Mouse (Mus musculus) midbrain, embryonic 10.5 days (tissue): Measurements from ENCODE around the gene Gulp1. TPM values are rescaled to one million over a fixed set of nuclear protein-coding genes. Genes with fewer than 3 reads are reported as not detected.
A peak's percentile ranks its signal among the peaks of the same experiment; 100 is the strongest.

ENCODE experiments used
- DNase-seq: peaks from one replicate; pipeline ENCODE4 v3.0.0-alpha.2; 2017; ENCODE audit warnings: low spot score
- H3K27ac ChIP-seq: fragments of 300-500 bp; sonication (generic); replicated peaks from 2 replicates; pipeline ENCODE4 v1.5.1; 2016; ENCODE audit warnings: mild to moderate bottlenecking
- H3K27me3 ChIP-seq: fragments of 300-500 bp; sonication (generic); 2 replicates; pipeline ENCODE4 v1.6.1; 2016; ENCODE audit warnings: low read depth, mild to moderate bottlenecking; ENCODE audit not compliant: poor library complexity, severe bottlenecking
- H3K36me3 ChIP-seq: fragments of 300-500 bp; sonication (generic); 2 replicates; pipeline ENCODE4 v1.6.1; 2016; ENCODE audit warnings: mild to moderate bottlenecking, moderate library complexity
- H3K4me1 ChIP-seq: fragments of 300-500 bp; sonication (generic); 2 replicates; pipeline ENCODE4 v1.6.1; 2016
- H3K4me3 ChIP-seq: fragments of 300-500 bp; sonication (generic); 2 replicates; pipeline ENCODE4 v1.5.1; 2016; ENCODE audit warnings: mild to moderate bottlenecking, moderate library complexity
- H3K9me3 ChIP-seq: fragments of 300-500 bp; sonication (generic); replicated peaks from 2 replicates; pipeline ENCODE4 v1.6.1; 2016; ENCODE audit warnings: mild to moderate bottlenecking
- WGBS: fragments of 180-500 bp; shearing (Covaris S2); methylation state at CpG from one replicate; pipeline ENCODE4 v1.1.7; 2016; 5-methylcytosine and 5-hydroxymethylcytosine counted together
- polyA plus RNA-seq: library from polyadenylated mRNA; unstranded; fragments of >200 nt; fragmentation: Nextera tagmentation; extraction: Ambion mirVana; gene quantifications from 2 replicates; pipeline ENCODE4 v1.2.1, GENCODE M21; 2016

Gulp1 gene
- polyA plus RNA-seq, 1 experiment from 2014 or later: 26.0 TPM

GRCm38 (mm10) chr1:44598312-44598711 is 47.0 kb downstream of the Gulp1 start:
- no peak for DNase-seq
- 93% methylated on average over 2 of the region's 2 CpGs for WGBS
- Histone ChIP-seq H3K4me1 (0 out of 2 replicates have a peak, but pooled peaks cover 6% of the 10 kb centered on the region), H3K27ac (no peak overlapping the region), H3K36me3 (no peaks in the 10 kb centered on the region), H3K27me3 (no peaks in the 10 kb centered on the region), H3K4me3 (no peak overlapping the region), H3K9me3 (no peaks in the 10 kb centered on the region)

DNA sequence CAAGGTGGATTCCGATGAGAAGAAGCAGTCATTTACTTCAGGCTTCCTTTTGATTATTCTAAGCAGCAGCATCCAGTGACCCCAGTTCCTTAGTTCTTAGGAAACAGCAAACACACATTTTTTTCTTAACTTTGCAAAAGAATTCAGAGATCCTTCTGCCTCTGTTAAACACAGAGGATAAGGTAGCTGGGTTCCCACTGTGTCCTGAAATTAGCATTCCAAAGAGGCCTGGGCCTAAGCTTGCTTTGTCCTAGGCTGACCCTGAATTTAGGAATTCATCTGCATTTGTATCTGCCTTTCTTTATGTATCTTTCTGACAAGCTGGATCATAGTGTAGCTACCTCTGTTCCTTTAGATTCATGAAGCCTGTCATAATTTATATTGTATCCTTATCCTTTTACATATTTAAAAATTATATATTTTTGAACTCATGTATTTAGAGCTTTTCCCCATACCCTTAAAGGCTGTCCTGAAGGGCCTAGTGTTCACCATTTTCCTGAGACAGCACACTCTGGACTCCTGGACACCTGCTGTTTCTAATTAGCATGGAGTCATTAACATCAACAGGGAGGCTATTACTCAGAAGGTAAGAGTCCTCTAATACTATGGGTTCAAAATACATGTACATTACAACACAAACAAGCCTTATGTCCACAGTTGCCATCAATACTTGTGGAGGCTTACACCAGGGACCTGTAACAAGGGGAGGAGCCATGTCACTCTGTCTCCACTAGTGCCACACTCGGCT is 62.2 kb downstream of the Gulp1 start:
- no peak for DNase-seq
- 42% methylated on average over 2 of the region's 2 CpGs for WGBS
- H3K36me3 ChIP-seq: no peaks in the 10 kb centered on the region
- H3K4me3 ChIP-seq: no peak overlapping the region
- no peak overlapping the region for H3K27ac ChIP-seq
- no peaks in the 10 kb centered on the region for H3K27me3 ChIP-seq
- H3K9me3 ChIP-seq: peaks cover 7% of the 10 kb centered on the region; the same call in 1 of the 2 replicates
- H3K4me1 ChIP-seq: peaks cover 13% of the 10 kb centered on the region

- no peaks in the 10 kb centered on the region for H3K36me3 ChIP-seq
- H3K27ac ChIP-seq: no peak overlapping the region
- DNase-seq: no peak
- H3K4me1 ChIP-seq: peaks cover under 1% of the 10 kb centered on the region; the same call in 1 of the 2 replicates
- no peaks in the 10 kb centered on the region for H3K9me3 ChIP-seq
- no peak overlapping the region for H3K4me3 ChIP-seq
- no peaks in the 10 kb centered on the region for H3K27me3 ChIP-seq
- WGBS: 83% methylated on average over 2 of the region's 2 CpGs
Observed at GRCm38 (mm10) chr1:44618751-44619150, 67.4 kb downstream of the Gulp1 start.

GRCm38 (mm10) chr1:44634481-44634880 is 83.2 kb downstream of the Gulp1 start:
- no peak for DNase-seq
- Histone ChIP-seq H3K36me3 (no peaks in the 10 kb centered on the region), H3K9me3 (no peaks in the 10 kb centered on the region), H3K4me1 (peaks cover 7% of the 10 kb centered on the region), H3K4me3 (no peak overlapping the region), H3K27ac (no peak overlapping the region), H3K27me3 (no peaks in the 10 kb centered on the region)
- WGBS: 60% methylated on average over 4 of the region's 4 CpGs

DNA sequence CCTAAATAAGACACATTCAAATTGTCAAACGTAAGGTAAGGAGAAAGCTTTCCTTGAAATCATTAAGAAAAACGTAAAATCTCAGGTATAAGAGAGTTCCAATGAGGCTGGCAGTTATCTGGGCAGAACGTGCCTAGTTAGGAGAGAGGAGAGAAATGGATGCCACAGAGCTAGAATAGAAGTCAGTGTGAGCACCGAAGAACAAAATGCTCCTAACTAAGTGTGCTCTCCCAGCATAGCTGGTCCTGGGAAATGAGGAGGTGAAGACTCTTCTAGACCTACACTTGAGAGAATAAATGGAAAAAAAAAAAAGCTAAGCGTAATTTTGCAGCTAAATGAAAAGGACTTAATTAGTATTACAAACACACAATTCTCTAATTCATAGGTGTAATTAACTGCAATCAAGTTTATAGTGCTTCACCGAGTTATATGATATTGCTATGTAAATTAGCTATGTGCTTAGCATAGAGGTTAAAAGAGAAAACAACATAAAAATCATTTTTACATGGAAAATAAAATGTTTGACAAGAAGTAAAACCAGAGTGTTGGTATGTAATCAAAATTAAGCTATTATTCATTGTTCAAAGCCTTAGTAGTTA is 94.5 kb downstream of the Gulp1 start:
- no peaks in the 10 kb centered on the region for H3K9me3 ChIP-seq
- H3K4me1 ChIP-seq: no peaks in the 10 kb centered on the region
- no peak overlapping the region for H3K4me3 ChIP-seq
- 89% methylated on average over 6 of the region's 6 CpGs for WGBS
- no peak for DNase-seq
- H3K27ac ChIP-seq: no peak overlapping the region
- no peaks in the 10 kb centered on the region for H3K27me3 ChIP-seq
- H3K36me3 ChIP-seq: no peaks in the 10 kb centered on the region

GRCm38 (mm10) chr1:44678974-44679373 is 127.7 kb downstream of the Gulp1 start:
- Histone ChIP-seq H3K27ac (no peak overlapping the region), H3K9me3 (no peaks in the 10 kb centered on the region), H3K4me3 (no peak overlapping the region), H3K36me3 (no peaks in the 10 kb centered on the region), H3K4me1 (peaks cover 16% of the 10 kb centered on the region), H3K27me3 (no peaks in the 10 kb centered on the region)
- WGBS: 79% methylated on average over 3 of the region's 3 CpGs
- DNase-seq: no peak

DNA sequence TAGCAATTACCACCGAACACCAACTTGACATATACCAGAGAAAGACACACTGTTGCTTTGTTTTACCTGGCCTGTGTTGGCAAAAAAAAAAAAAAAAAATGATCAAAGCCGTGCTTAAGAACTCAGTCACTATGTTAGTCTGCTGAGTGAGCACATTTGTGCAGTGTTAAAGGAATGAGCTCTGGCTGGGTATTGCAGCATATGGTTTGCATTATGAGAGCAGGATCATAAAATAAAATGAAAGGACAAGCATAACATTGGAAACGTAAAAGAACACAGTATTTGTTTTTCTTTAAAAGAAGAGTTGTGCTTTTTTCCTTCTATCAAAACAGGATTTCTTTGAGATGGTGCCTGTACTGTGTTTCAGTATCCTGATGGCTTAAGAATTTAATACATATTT is 128.1 kb downstream of the Gulp1 start:
- Histone ChIP-seq H3K36me3 (no peaks in the 10 kb centered on the region), H3K27ac (no peak overlapping the region), H3K4me1 (peaks cover 16% of the 10 kb centered on the region), H3K4me3 (no peak overlapping the region), H3K27me3 (no peaks in the 10 kb centered on the region), H3K9me3 (no peaks in the 10 kb centered on the region)
- 67% methylated on average over 3 of the region's 3 CpGs for WGBS
- DNase-seq: no peak

DNA sequence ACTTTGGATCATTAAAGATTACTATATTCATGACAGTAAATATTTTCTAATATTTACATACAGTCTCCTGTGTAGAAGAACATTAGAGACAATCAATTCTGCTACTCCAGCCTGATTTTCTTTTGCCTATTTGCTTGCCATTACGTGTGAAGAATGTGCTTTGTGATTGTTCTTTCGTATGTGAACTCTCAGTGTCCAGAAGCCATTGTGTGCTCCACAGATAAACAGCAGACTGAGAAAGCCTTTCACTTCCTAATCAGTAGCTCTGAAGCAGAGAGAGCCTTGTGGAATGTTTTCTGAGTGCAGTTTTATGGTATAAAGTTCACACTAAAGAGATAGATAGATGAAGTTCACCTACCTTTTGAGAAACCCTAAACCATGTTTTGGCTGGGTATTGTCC is 131.2 kb downstream of the Gulp1 start:
- DNase-seq: no peak
- Histone ChIP-seq H3K9me3 (no peaks in the 10 kb centered on the region), H3K4me1 (peaks cover 16% of the 10 kb centered on the region), H3K27ac (no peak overlapping the region), H3K27me3 (no peaks in the 10 kb centered on the region), H3K36me3 (no peaks in the 10 kb centered on the region), H3K4me3 (no peak overlapping the region)
- WGBS: 24% methylated on average over 2 of the region's 2 CpGs

DNA sequence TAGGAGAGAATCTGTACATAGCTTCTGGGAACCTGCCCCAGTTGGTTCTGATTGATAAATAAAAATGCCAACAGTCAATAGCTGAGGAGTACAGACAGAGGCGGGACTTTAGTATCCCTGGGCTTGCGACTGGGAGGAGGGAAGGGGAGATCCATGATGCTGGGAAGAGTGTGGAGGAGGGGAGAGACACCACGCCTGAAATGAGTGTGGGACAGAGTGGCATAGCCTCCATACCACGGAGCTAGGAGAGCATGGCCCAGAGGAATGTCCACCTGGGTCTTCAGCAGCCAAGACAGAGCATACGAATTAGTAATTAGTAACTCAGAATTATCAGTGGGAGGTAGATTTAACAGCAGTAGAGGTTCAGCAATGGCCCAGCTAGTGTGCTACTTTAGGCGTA is 132.4 kb downstream of the Gulp1 start:
- Histone ChIP-seq H3K27ac (no peak overlapping the region; the same call in 1 of the 2 replicates), H3K9me3 (no peaks in the 10 kb centered on the region), H3K27me3 (no peaks in the 10 kb centered on the region), H3K4me3 (no peak overlapping the region), H3K4me1 (peaks cover 16% of the 10 kb centered on the region), H3K36me3 (no peaks in the 10 kb centered on the region)
- no peak for DNase-seq
- 68% methylated on average over 6 of the region's 6 CpGs for WGBS

DNA sequence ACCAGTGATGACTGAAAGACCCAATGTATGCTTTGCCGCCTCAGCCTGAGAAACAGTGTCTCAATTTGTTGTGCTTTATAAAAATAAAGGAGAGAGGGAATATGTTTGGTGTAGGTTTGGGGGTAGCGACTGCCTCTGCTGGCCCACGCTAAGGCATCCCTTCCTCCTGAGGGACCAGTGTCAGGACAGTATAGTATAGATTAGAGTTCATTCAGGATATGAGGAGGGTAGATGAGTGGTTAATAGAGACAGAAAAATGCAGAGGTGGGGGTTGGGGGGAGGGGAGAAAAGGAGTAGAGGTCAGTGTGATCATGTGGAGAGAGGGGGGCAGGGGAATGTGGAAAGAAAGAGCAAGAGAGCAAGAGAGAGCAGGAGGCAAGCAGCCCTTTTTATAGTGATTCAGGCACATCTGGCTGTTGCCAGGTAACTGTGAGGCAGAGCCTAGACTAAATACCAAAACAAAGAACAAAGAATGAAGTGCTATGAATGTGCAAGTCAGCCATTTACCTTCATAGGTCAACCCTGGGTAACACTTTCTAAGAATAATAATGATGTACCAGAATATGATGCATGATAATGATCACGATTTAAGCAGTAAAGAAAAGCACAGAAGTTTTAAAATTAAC is 169.6 kb downstream of the Gulp1 start:
- H3K36me3 ChIP-seq: no peaks in the 10 kb centered on the region

GRCm38 (mm10) chr1:44741256-44741655 is 189.9 kb downstream of the Gulp1 start:
- Histone ChIP-seq H3K27me3 (no peaks in the 10 kb centered on the region), H3K27ac (no peak overlapping the region), H3K4me3 (no peak overlapping the region), H3K36me3 (no peaks in the 10 kb centered on the region), H3K9me3 (no peaks in the 10 kb centered on the region), H3K4me1 (no peaks in the 10 kb centered on the region)
- no peak for DNase-seq

More for the DNA sequence above, 169.6 kb downstream of the Gulp1 start:
- peak; percentile 18 for DNase-seq
- no peaks in the 10 kb centered on the region for H3K9me3 ChIP-seq
- H3K4me1 ChIP-seq: peaks cover 16% of the 10 kb centered on the region
- WGBS: 61% methylated on average over 4 of the region's 4 CpGs
- no peak overlapping the region for H3K4me3 ChIP-seq
- no peak overlapping the region for H3K27ac ChIP-seq
- no peaks in the 10 kb centered on the region for H3K27me3 ChIP-seq

DNA sequence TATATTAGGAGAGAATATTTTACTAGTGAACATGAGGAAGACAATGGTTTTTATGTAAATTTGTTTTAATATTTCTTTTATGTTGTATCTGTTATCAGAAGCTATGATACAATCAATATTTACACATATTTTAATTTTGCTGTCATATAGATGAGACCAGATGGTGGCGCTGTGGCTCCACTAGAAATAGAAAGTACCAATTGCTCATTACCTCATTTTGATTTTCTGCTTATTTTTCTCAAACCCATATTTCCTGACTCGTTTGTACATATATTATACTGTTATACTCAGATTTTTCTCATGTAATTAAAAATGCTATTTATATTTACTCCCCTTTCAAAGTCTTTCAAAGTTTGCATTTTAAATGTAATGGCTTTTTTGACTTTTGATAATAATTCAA is 194.4 kb downstream of the Gulp1 start:
- H3K27me3 ChIP-seq: no peaks in the 10 kb centered on the region
- peak; percentile 17 for DNase-seq
- 14% methylated on average over 2 of the region's 2 CpGs for WGBS
- H3K27ac ChIP-seq: no peak overlapping the region
- no peaks in the 10 kb centered on the region for H3K4me1 ChIP-seq
- H3K36me3 ChIP-seq: no peaks in the 10 kb centered on the region
- no peak overlapping the region for H3K4me3 ChIP-seq
- no peaks in the 10 kb centered on the region for H3K9me3 ChIP-seq
